Mouse (Mus musculus) liver, embryonic 18 days (tissue): ENCODE data around the gene Olfr1032. TPM values are rescaled to one million over a fixed set of nuclear protein-coding genes. Genes with fewer than 3 reads are reported as not detected.

Experiments
- polyA plus RNA-seq: library from polyadenylated mRNA; depleted of rRNA; stranded (reverse); fragments of >200 nt; gene quantifications from 2 replicates; pipeline ENCODE4 v1.2.3, GENCODE M21; 2012; rRNA removed

Gene Olfr1032
- not detected in 2 replicates for polyA plus RNA-seq

GRCm38 (mm10) chr2:86005240-86005639, at the start of gene Olfr1032:
TSS of gene Olfr1032 (plus strand) at chr2:86005540.

GRCm38 (mm10) chr2:85973595-85973994, 31.7 kb upstream of the Olfr1032 start, which contains the start of gene Olfr1029:
TSS of gene Olfr1029 (plus strand) at chr2:85973895.

DNA sequence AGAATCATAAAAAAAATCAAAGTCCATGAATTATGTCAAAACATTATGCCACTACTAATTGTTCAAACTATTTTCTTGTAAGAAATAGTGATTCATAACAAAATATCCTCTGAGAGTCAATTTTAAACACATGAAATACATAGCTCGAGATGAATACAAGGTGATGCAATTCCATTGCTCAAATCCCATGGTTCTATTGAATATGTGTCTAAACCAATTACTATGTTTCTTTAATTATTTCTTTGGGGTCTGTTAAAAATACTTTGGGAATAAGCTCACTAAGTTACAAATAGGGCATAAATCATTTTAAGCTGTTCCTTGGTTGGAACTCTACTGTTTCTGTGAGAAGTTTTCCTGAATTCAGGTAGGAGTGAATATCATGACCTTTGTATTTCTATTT, 26.4 kb upstream of the Olfr1032 start, which contains the start of gene Olfr1030:
TSS of gene Olfr1030 (plus strand) at position 301 of the 400 bp plus-strand sequence.

GRCm38 (mm10) chr2:85990004-85990403, 15.3 kb upstream of the Olfr1032 start, which contains the start of gene Olfr1031:
TSS of gene Olfr1031 (plus strand) at chr2:85990304.

DNA sequence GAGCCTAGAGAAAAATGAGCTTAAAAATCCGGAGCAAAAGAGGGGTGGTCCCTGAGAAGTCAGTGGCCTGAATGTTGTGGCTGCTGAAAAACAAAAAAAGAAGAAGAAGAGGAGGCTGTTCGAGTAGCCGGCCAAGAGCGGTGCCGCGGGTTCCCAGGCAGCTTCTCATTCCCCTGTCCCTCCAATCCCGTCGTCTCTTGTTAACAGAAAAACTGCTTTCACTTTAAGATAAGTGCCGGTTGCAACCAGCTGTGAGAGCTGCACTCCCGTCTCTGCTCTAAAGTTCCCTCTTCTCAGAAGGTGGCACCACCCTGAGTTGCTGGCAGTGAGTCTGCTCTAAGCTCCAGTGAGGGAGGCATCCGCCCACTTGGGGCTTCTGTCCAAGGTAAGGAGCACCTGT, 15.1 kb downstream of the Olfr1032 start, which contains the start of gene Olfr1033:
TSS of gene Olfr1033 (plus strand) at position 228 of the 400 bp plus-strand sequence.

DNA sequence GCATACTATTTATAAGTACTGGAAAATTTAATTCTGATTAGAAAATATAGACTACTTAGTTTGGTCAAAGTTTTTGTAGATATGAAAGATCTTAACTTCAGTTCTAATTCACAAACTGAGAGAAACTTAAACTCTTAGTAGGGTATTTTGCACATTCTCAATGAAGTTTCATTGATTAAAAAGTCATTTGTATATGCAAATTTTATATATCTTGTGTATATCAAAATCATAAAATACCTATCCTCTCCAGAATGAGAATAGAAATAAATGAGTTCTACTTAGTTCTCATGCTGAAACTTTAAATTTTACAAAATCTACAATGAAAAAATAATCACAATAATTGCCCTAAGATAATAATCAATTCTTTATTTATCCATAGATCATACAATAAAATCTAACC, 40.2 kb downstream of the Olfr1032 start, which contains the start of gene Olfr1034:
TSS of gene Olfr1034 (plus strand) at position 301 of the 400 bp plus-strand sequence.

Other genes with a start within 250 kb of the Olfr1032 start
- not detected in 2 replicates for gene Olfr1012, start 242.8 kb upstream of the Olfr1032 start, polyA plus RNA-seq
- not detected in 2 replicates for gene Olfr1013, start 238.4 kb upstream of the Olfr1032 start, polyA plus RNA-seq
- not detected in 2 replicates for gene Olfr1014, start 232.8 kb upstream of the Olfr1032 start, polyA plus RNA-seq
- gene Olfr1015, start 223.5 kb upstream of the Olfr1032 start, polyA plus RNA-seq, result not detected in 2 replicates
- not detected in 2 replicates for gene Olfr1016, start 203.0 kb upstream of the Olfr1032 start, polyA plus RNA-seq
- gene Olfr1018, start 187.1 kb upstream of the Olfr1032 start, polyA plus RNA-seq, result not detected in 2 replicates
- not detected in 2 replicates for gene Olfr1019, start 160.1 kb upstream of the Olfr1032 start, polyA plus RNA-seq
- not detected in 2 replicates for gene Olfr1020, start 158.5 kb upstream of the Olfr1032 start, polyA plus RNA-seq
- gene Olfr1022, start 136.9 kb upstream of the Olfr1032 start, polyA plus RNA-seq, result not detected in 2 replicates
- not detected in 2 replicates for gene Olfr1023, start 119.9 kb upstream of the Olfr1032 start, polyA plus RNA-seq
- not detected in 2 replicates for gene Olfr1024, start 100.5 kb upstream of the Olfr1032 start, polyA plus RNA-seq
- gene Olfr1025-ps1, start 90.3 kb upstream of the Olfr1032 start, polyA plus RNA-seq, result not detected in 2 replicates
- not detected in 2 replicates for gene Olfr1026, start 84.0 kb upstream of the Olfr1032 start, polyA plus RNA-seq
- not detected in 2 replicates for gene Olfr1028, start 55.1 kb upstream of the Olfr1032 start, polyA plus RNA-seq
- not detected in 2 replicates for gene Olfr1029, start 31.6 kb upstream of the Olfr1032 start, polyA plus RNA-seq
- not detected in 2 replicates for gene Olfr1030, start 26.3 kb upstream of the Olfr1032 start, polyA plus RNA-seq
- gene Olfr1031, start 15.2 kb upstream of the Olfr1032 start, polyA plus RNA-seq, result not detected in 2 replicates
- 3.3 and 3.4 TPM in 2 replicates for gene Olfr1033, start 15.1 kb downstream of the Olfr1032 start, polyA plus RNA-seq
- gene Olfr1034, start 40.3 kb downstream of the Olfr1032 start, polyA plus RNA-seq, result 0.94 and 1.0 TPM in 2 replicates
- gene Olfr1036, start 68.5 kb downstream of the Olfr1032 start, polyA plus RNA-seq, result not detected in 2 replicates
- gene Olfr1037, start 81.8 kb downstream of the Olfr1032 start, polyA plus RNA-seq, result not detected in 2 replicates
- not detected in 2 replicates for gene Olfr1039, start 130.4 kb downstream of the Olfr1032 start, polyA plus RNA-seq
- not detected in 2 replicates for gene Olfr1040, start 141.2 kb downstream of the Olfr1032 start, polyA plus RNA-seq
- not detected in 2 replicates for gene Olfr1042, start 156.3 kb downstream of the Olfr1032 start, polyA plus RNA-seq
- gene Olfr1043, start 162.0 kb downstream of the Olfr1032 start, polyA plus RNA-seq, result not detected in 2 replicates
- gene Olfr1044, start 172.3 kb downstream of the Olfr1032 start, polyA plus RNA-seq, result not detected in 2 replicates
- gene Olfr52, start 180.1 kb downstream of the Olfr1032 start, polyA plus RNA-seq, result not detected in 2 replicates
- not detected in 2 replicates for gene Olfr1045, start 197.5 kb downstream of the Olfr1032 start, polyA plus RNA-seq
- not detected in 2 replicates for gene Olfr1046, start 213.8 kb downstream of the Olfr1032 start, polyA plus RNA-seq
- gene Olfr1047, start 225.9 kb downstream of the Olfr1032 start, polyA plus RNA-seq, result not detected in 2 replicates
- gene Olfr1048, start 234.7 kb downstream of the Olfr1032 start, polyA plus RNA-seq, result not detected in 2 replicates